Mouse (Mus musculus) urinary bladder, postnatal 10 days (tissue): ENCODE measurements around the gene Zfp52.

ENCODE experiments used
- DNase-seq: peaks from one replicate; pipeline ENCODE4 v3.0.0; 2022; ENCODE audit warnings: low spot score

The Zfp52 gene

DNA sequence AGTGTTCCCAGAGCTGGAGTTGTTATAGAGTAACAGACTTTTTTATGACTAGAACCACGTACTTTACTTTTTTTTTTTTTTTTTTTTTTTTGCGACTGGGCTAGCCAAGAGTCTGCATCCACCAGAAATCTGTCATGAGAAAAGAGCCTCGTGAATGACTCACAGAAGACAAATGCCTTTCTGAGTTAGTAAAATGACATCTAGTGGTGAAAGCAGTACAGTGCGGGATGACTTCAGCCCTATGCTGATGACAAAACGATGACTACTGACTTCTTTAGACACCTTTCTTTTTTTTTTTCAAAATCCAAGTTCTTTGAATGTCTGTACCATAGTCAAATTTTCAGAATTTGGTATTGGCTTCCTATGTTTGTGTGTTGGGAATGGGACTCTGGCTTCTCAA lies 30.9 kb downstream of the Zfp52 start:
- DNase-seq = no peak

DNA sequence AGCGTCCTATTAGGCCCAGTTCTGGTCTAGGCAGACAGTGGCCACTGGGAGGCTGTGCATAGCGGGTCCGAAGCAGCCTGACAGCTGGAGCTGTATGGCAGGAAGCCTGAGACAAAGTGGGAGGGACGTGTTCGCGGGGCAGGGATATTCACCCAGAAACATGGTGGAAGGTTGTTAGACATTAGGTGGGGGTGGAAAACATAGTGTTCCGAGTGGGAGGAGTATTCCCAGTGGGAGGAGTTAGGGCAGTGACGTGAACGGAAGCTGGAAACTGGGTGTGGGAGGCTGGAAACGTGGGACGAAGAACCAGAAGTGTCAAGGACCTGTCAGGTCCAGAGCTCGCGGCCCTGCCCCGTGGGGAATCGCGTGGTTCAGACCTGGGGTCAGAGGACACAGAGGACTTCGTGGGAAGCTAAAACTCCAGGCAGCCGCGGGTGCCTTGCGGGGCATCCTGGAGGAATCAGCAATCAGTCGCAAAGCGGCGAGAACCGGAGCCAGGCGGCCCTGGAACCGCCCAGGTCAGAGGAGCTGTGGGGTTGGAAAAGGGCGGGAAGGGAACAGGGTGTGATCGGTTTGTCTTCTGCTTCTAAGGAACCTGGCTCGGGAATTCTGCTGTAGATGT lies 31.5 kb downstream of the Zfp52 start, which contains the start of gene Zfp948:
TSS of gene Zfp948 (plus strand) at position 281 of the 622 bp plus-strand sequence.
- peak; percentile 26 for DNase-seq

- DNase-seq = no peak
These were observed 32.4 kb downstream of the Zfp52 start for GRCm38 (mm10) chr17:21567696-21568095.

- no peak for DNase-seq
These were observed 43.7 kb downstream of the Zfp52 start for GRCm38 (mm10) chr17:21579080-21579479.

DNA sequence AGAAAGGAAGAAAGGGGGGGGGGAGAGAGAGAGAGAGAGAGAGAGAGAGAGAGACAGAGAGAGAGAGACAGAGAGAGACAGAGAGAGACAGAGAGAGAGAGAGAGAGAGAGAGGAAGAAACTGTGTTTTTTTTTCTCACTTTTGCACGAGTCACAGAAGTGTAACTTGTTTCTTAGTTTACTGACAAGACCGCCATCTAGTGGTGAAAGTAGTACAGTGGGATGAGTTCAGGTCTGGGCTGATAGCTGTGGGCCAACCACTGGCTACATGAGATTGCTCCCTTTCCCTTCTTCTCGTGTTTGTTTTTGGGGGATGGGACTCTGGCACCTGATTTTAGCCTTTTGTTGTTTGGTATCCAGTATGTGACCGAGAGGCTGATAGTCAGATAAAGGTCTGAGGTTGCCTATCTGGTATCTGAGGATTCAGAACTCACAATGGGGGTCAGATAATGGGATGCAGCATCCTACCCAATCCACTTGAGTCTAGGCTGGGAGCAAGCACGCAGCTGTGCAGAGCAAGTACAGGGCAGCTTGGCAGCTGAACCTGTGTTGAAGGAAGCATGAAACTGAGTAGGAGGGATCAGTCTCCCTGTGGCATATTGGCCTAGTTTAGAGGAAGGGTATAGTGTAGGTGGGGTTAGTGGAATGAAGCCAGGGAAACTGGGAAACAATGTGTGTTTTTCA lies 44.3 kb downstream of the Zfp52 start:
- no peak for DNase-seq

- no peak for DNase-seq
These were observed 50.2 kb downstream of the Zfp52 start for GRCm38 (mm10) chr17:21585521-21585920.
